Mouse (Mus musculus) hindbrain, embryonic 11.5 days (tissue): ENCODE measurements around the gene Ikbke. TPM values are rescaled to one million over a fixed set of nuclear protein-coding genes. Genes with fewer than 3 reads are reported as not detected.

Experiments used
- ATAC-seq: fragments of 200-750 bp; cut with Nextera tagmentation; 2 replicates; pipeline ENCODE4 v1.8.0; 2017; ENCODE audit warnings: mild to moderate bottlenecking, moderate TSS enrichment, moderate library complexity; ENCODE audit not compliant: low FRiP score
- DNase-seq: peaks from one replicate; pipeline ENCODE4 v3.0.0-alpha.2; 2015; ENCODE audit warnings: low spot score
- H3K27ac ChIP-seq: fragments of 300-500 bp; sonication (generic); 2 replicates; pipeline ENCODE4 v1.5.1; 2014; ENCODE audit warnings: mild to moderate bottlenecking, low read depth, low read length
- H3K27me3 ChIP-seq: fragments of 300-500 bp; sonication (generic); 2 replicates; pipeline ENCODE4 v1.6.1; 2014; ENCODE audit warnings: mild to moderate bottlenecking, low read length, moderate library complexity, mixed read lengths; ENCODE audit not compliant: control insufficient read depth, insufficient read depth
- H3K36me3 ChIP-seq: fragments of 300-500 bp; sonication (generic); 2 replicates; pipeline ENCODE4 v1.6.1; 2014; ENCODE audit warnings: mild to moderate bottlenecking, low read length, moderate library complexity, mixed read lengths; ENCODE audit not compliant: control insufficient read depth, insufficient read depth
- H3K4me1 ChIP-seq: fragments of 300-500 bp; sonication (generic); replicated peaks from 2 replicates; pipeline ENCODE4 v1.6.1; 2014; ENCODE audit warnings: low read length, mixed read lengths; ENCODE audit not compliant: control insufficient read depth, insufficient read depth
- H3K4me2 ChIP-seq: fragments of 300-500 bp; sonication (generic); replicated peaks from 2 replicates; pipeline ENCODE4 v1.6.1; 2014; ENCODE audit warnings: mild to moderate bottlenecking, low read depth, low read length
- H3K4me3 ChIP-seq: fragments of 300-500 bp; sonication (generic); 2 replicates; pipeline ENCODE4 v1.5.1; 2014; ENCODE audit warnings: low read depth, low read length
- H3K9ac ChIP-seq: fragments of 300-500 bp; sonication (generic); 2 replicates; pipeline ENCODE4 v1.6.1; 2014; ENCODE audit warnings: low read depth, low read length
- H3K9me3 ChIP-seq: fragments of 300-500 bp; sonication (generic); 2 replicates; pipeline ENCODE4 v1.6.1; 2016; ENCODE audit warnings: low read length; ENCODE audit not compliant: control insufficient read depth
- whole genome bisulfite sequencing: fragments of 180-500 bp; shearing (Covaris S2); extraction: QIAGEN DNeasy Blood & Tissue Kit; methylation state at CpG from one replicate; pipeline ENCODE4 v1.1.7; 2014; 5-methylcytosine and 5-hydroxymethylcytosine counted together
- polyA plus RNA-seq: library from polyadenylated mRNA; unstranded; fragments of >200 nt; fragmentation: Nextera tagmentation; extraction: Ambion mirVana; gene quantifications from 2 replicates; pipeline ENCODE4 v1.2.1, GENCODE M21; 2014

The Ikbke gene
- polyA plus RNA-seq, 1 experiment from 2014 or later: 0.49 TPM

DNA sequence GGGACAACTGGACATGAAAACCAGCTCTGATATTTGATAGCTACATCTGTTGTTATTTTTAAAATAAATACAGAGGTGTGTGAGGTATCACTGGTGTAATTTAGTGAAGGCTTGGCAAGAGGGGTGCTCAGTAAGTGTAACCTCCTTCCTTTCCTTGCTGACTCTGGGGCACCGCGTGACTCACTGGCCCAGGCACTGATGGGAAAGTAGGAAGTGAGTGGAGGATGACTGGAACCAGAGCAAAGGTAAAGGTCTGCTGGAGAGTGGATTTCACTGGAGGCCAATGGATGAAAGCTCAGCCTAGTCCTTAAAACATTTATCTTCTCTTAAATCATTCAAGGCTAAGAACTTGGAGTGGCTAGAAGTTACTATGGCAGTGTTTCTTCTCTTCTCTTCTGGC lies 21.3 kb upstream of the Ikbke start:
- 89% methylated on average over 2 of the region's 2 CpGs for WGBS
- ATAC-seq: no peak

GRCm38 (mm10) chr1:131299788-131300187 lies 20.4 kb upstream of the Ikbke start:
- H3K9me3 ChIP-seq: no peaks in the 10 kb centered on the region
- no peaks in the 10 kb centered on the region for H3K36me3 ChIP-seq
- no peak overlapping the region for H3K4me2 ChIP-seq
- H3K9ac ChIP-seq: no peak overlapping the region
- 87% methylated on average over 6 of the region's 6 CpGs for WGBS
- H3K4me3 ChIP-seq: no peak overlapping the region
- no peak overlapping the region for H3K27ac ChIP-seq
- no peaks in the 10 kb centered on the region for H3K27me3 ChIP-seq
- no peak for DNase-seq
- ATAC-seq: no peak
- H3K4me1 ChIP-seq: no peaks in the 10 kb centered on the region

More for the DNA sequence above, 21.3 kb upstream of the Ikbke start:
- Histone ChIP-seq H3K27ac (no peak overlapping the region), H3K9ac (no peak overlapping the region), H3K9me3 (no peaks in the 10 kb centered on the region), H3K4me2 (no peak overlapping the region), H3K36me3 (no peaks in the 10 kb centered on the region), H3K4me3 (no peak overlapping the region), H3K27me3 (no peaks in the 10 kb centered on the region), H3K4me1 (no peaks in the 10 kb centered on the region)
- DNase-seq: no peak

DNA sequence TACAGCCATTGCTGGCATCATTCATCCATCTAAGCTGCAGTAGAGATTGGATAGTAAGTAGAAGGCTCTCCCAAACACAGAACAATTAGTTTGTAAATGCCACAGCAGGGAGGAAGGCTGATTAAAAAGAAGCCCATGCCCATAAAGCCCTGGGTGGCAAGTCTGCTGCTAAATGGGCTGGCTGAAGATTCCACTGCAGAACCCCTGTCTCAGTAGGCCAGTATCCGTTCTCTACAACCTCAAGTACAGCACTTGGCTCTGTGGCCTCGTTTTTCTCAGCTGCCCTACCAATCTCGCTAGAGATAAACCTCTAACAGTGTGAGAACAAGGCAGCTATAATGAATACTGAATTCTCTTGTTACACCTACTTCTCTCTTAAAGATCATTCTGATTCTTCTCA lies 19.8 kb upstream of the Ikbke start:
- DNase-seq: no peak
- no peak overlapping the region for H3K4me3 ChIP-seq
- H3K9ac ChIP-seq: no peak overlapping the region
- no peaks in the 10 kb centered on the region for H3K9me3 ChIP-seq
- no peaks in the 10 kb centered on the region for H3K36me3 ChIP-seq
- no peak overlapping the region for H3K4me2 ChIP-seq
- no peaks in the 10 kb centered on the region for H3K4me1 ChIP-seq
- ATAC-seq: no peak
- WGBS: 56% methylated on average over 3 of the region's 3 CpGs
- H3K27ac ChIP-seq: no peak overlapping the region
- no peaks in the 10 kb centered on the region for H3K27me3 ChIP-seq

- DNase-seq (no peak), ATAC-seq (no peak)
- H3K4me3 ChIP-seq: no peak overlapping the region
- no peaks in the 10 kb centered on the region for H3K27me3 ChIP-seq
- no peaks in the 10 kb centered on the region for H3K4me1 ChIP-seq
- no peak overlapping the region for H3K9ac ChIP-seq
- WGBS: 95% methylated on average over 9 of the region's 9 CpGs
- no peaks in the 10 kb centered on the region; the same call in 1 of the 2 replicates for H3K36me3 ChIP-seq
- no peaks in the 10 kb centered on the region for H3K9me3 ChIP-seq
- H3K4me2 ChIP-seq: no peak overlapping the region
- no peak overlapping the region for H3K27ac ChIP-seq
These were observed 18.8 kb upstream of the Ikbke start for GRCm38 (mm10) chr1:131298171-131298570.

- H3K4me2 ChIP-seq: no peak overlapping the region
- no peaks in the 10 kb centered on the region for H3K27me3 ChIP-seq
- no peaks in the 10 kb centered on the region for H3K4me1 ChIP-seq
- H3K9ac ChIP-seq: no peak overlapping the region
- no peaks in the 10 kb centered on the region for H3K9me3 ChIP-seq
- H3K27ac ChIP-seq: no peak overlapping the region
- no peak for DNase-seq
- 92% methylated on average over 7 of the region's 7 CpGs for WGBS
- no peaks in the 10 kb centered on the region; the same call in 1 of the 2 replicates for H3K36me3 ChIP-seq
- no peak for ATAC-seq
- H3K4me3 ChIP-seq: no peak overlapping the region
These were observed 17.3 kb upstream of the Ikbke start for GRCm38 (mm10) chr1:131296726-131297125.

DNA sequence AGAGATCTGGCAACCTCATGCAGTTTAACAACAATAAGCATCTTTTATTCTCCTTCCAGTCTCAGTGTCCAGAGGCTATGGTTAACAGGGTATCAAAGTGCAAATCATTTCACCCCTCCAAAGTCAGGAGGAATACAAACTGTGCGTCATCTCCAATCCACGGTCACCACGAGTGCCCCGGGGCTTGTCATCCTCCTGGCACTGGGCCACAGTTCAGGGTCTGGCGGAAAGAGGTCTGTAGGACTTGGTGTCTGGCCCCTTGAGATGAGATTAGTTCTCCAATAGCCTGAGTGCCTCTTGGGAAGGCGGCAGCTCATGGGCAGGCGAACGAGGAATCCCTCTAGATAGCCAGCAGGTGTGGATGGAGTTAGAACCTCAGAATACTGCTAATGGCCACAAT lies 15.8 kb upstream of the Ikbke start:
- Histone ChIP-seq H3K27ac (no peak overlapping the region), H3K36me3 (no peaks in the 10 kb centered on the region; the same call in 1 of the 2 replicates), H3K9me3 (no peaks in the 10 kb centered on the region), H3K27me3 (no peaks in the 10 kb centered on the region), H3K4me1 (no peaks in the 10 kb centered on the region), H3K4me2 (no peak overlapping the region), H3K4me3 (no peak overlapping the region), H3K9ac (no peak overlapping the region)
- ATAC-seq (no peak), DNase-seq (no peak)
- WGBS: 93% methylated on average over 8 of the region's 8 CpGs

DNA sequence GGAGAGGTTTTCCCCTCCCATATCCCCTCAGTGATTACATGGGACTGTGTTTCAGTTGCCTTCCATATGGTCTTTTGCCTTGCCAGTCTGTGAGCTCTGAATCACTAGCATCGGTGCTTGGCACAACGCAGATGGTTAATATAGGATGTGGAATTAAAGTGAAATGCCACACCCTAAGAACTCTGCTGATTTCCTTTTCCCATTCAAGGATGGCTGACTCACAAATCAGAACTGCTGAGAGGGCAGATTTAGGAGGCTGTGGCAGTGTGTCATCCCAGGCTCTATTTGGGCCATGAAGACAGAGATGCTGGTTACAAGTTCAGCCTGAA lies 14.5 kb upstream of the Ikbke start:
- WGBS: 93% methylated on average over 2 of the region's 2 CpGs
- ATAC-seq (no peak), DNase-seq (no peak)
- Histone ChIP-seq H3K9me3 (no peaks in the 10 kb centered on the region), H3K4me1 (no peaks in the 10 kb centered on the region), H3K36me3 (no peaks in the 10 kb centered on the region; the same call in 1 of the 2 replicates), H3K27me3 (no peaks in the 10 kb centered on the region), H3K9ac (no peak overlapping the region), H3K4me3 (no peak overlapping the region), H3K27ac (no peak overlapping the region), H3K4me2 (no peak overlapping the region)

GRCm38 (mm10) chr1:131293221-131293921 lies 14.0 kb upstream of the Ikbke start:
- H3K9ac ChIP-seq: no peak overlapping the region
- H3K27me3 ChIP-seq: no peaks in the 10 kb centered on the region
- H3K4me2 ChIP-seq: no peak overlapping the region
- no peaks in the 10 kb centered on the region for H3K9me3 ChIP-seq
- H3K36me3 ChIP-seq: no peaks in the 10 kb centered on the region; the same call in 1 of the 2 replicates
- DNase-seq (no peak), ATAC-seq (no peak)
- WGBS: 88% methylated on average over 4 of the region's 4 CpGs
- no peaks in the 10 kb centered on the region for H3K4me1 ChIP-seq
- H3K4me3 ChIP-seq: no peak overlapping the region
- H3K27ac ChIP-seq: no peak overlapping the region

- 41% methylated on average over 2 of the region's 2 CpGs for WGBS
- H3K36me3 ChIP-seq: no peaks in the 10 kb centered on the region; the same call in 1 of the 2 replicates
- no peaks in the 10 kb centered on the region for H3K4me1 ChIP-seq
- H3K4me3 ChIP-seq: no peak overlapping the region
- H3K9me3 ChIP-seq: no peaks in the 10 kb centered on the region
- ATAC-seq: no peak
- H3K4me2 ChIP-seq: no peak overlapping the region
- H3K27ac ChIP-seq: no peak overlapping the region
- no peaks in the 10 kb centered on the region for H3K27me3 ChIP-seq
- no peak overlapping the region for H3K9ac ChIP-seq
- DNase-seq: peak; percentile 76
These were observed 11.2 kb upstream of the Ikbke start for GRCm38 (mm10) chr1:131290648-131291047.
